Mouse (Mus musculus) heart, embryonic 10.5 days (tissue): Measurements from ENCODE around the gene Mbl2. TPM values are rescaled to one million over a fixed set of nuclear protein-coding genes. Genes with fewer than 3 reads are reported as not detected.
"Not testable (repeated sequence)": the region's sequence is repeated elsewhere in the genome, so short reads cannot be mapped to it uniquely, and the experiment has no call there.

Experiments used
- DNase-seq: peaks from one replicate; pipeline ENCODE4 v3.0.0-alpha.2; 2017; ENCODE audit warnings: low spot score
- H3K27ac ChIP-seq: fragments of 300-500 bp; sonication (generic); 2 replicates; pipeline ENCODE4 v1.5.1; 2016; ENCODE audit warnings: mild to moderate bottlenecking
- H3K27me3 ChIP-seq: fragments of 300-500 bp; sonication (generic); 2 replicates; pipeline ENCODE4 v1.6.1; 2016; ENCODE audit warnings: mild to moderate bottlenecking; ENCODE audit not compliant: poor library complexity, insufficient read depth, severe bottlenecking
- H3K36me3 ChIP-seq: fragments of 300-500 bp; sonication (generic); 2 replicates; pipeline ENCODE4 v1.6.1; 2016; ENCODE audit warnings: mild to moderate bottlenecking, moderate library complexity
- H3K4me1 ChIP-seq: fragments of 300-500 bp; sonication (generic); 2 replicates; pipeline ENCODE4 v1.6.1; 2016; ENCODE audit warnings: mild to moderate bottlenecking
- H3K4me3 ChIP-seq: fragments of 300-500 bp; sonication (generic); 2 replicates; pipeline ENCODE4 v1.5.1; 2016; ENCODE audit warnings: mild to moderate bottlenecking, moderate library complexity
- H3K9me3 ChIP-seq: fragments of 300-500 bp; sonication (generic); 2 replicates; pipeline ENCODE4 v1.6.1; 2016; ENCODE audit warnings: mild to moderate bottlenecking, moderate library complexity
- WGBS: fragments of 180-500 bp; shearing (Covaris S2); methylation state at CpG from one replicate; pipeline ENCODE4 v1.1.7; 2016; 5-methylcytosine and 5-hydroxymethylcytosine counted together
- polyA plus RNA-seq: library from polyadenylated mRNA; unstranded; fragments of >200 nt; fragmentation: Nextera tagmentation; extraction: Ambion mirVana; gene quantifications from 2 replicates; pipeline ENCODE4 v1.2.1, GENCODE M21; 2016

Mbl2 gene
- 0.13 and 0.14 TPM in 2 replicates for polyA plus RNA-seq

DNA sequence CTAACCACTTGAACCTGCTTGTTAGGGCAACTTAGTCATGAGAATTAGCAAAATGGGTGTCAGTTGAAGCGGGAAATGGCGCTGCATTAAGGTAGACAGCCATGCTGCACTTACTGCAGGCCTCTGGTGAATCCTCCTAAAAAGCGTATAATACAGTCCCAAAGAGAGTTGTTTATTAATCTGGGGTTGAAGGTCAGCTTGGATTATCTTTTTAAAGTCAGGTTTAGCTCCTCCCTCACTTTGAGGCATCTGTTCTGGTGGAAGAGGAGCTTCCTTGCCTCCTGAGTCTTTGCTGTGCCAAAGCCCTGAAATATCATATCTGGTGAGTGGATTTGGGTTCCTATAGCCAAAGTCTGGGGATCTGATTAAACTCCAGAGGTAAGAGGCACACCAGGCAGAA, at the start of gene Mbl2:
TSS of gene Mbl2 (plus strand) at position 252 of the 400 bp plus-strand sequence.
- 83% methylated on average over 3 of the region's 3 CpGs for WGBS
- Histone ChIP-seq H3K27ac (no peak within 1 kb of the TSS), H3K9me3 (no peaks in the 10 kb centered on the region), H3K4me1 (0 out of 2 replicates have a peak, but pooled peaks cover 1% of the 10 kb centered on the region), H3K36me3 (no peaks in the 10 kb centered on the region), H3K4me3 (no peak within 1 kb of the TSS), H3K27me3 (peaks cover 12% of the 10 kb centered on the region; the same call in 1 of the 2 replicates)
- DNase-seq = peak; percentile 39

DNA sequence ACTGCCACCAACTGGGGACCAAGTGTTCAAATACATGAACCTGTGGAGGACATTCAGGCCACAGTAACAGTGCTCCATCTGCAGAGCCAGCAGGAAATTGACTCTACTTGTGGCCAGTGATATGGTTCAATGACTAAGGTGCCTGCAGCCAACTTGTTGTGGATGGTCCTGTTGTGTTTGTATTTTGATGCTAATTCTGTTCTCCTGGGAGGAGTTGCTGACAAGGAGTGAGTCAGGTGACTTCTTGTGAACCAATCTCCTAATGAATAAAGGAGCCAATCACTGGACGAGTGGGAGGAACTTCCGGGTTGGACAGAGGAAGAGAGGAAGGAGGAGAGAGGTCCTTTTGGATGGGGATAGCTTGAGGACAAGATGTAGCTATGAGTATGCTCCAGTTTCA, 47.2 kb upstream of the Mbl2 start:
- H3K27ac ChIP-seq = no peak overlapping the region
- H3K4me1 ChIP-seq = no peaks in the 10 kb centered on the region
- no peaks in the 10 kb centered on the region for H3K36me3 ChIP-seq
- no peak overlapping the region for H3K4me3 ChIP-seq
- H3K27me3 ChIP-seq = no peaks in the 10 kb centered on the region
- no peaks in the 10 kb centered on the region for H3K9me3 ChIP-seq
- 77% methylated on average over 2 of the region's 2 CpGs for WGBS
- no peak for DNase-seq

DNA sequence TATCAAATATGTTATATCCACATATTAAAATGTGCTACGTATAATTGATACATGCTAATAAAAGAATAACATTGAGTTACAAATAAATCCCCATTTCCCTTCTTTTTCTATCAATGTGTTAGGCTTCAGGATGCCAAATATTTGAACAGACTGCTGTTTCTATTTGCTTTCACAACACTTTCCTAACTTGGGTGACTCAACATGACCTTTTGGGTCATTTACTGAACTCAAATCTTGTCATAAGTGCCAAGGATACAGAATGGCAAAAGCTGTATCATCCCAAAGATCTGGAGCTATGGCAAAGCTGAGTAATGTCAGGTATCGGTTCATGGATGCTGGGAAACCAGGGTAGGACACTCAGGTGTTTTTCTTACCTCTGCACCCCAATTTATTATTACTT, 45.5 kb upstream of the Mbl2 start:
- Histone ChIP-seq H3K27ac (no peak overlapping the region), H3K9me3 (no peaks in the 10 kb centered on the region), H3K4me3 (no peak overlapping the region), H3K36me3 (no peaks in the 10 kb centered on the region), H3K27me3 (no peaks in the 10 kb centered on the region), H3K4me1 (no peaks in the 10 kb centered on the region)
- 87% methylated on average over 2 of the region's 2 CpGs for whole genome bisulfite sequencing
- no peak for DNase-seq

DNA sequence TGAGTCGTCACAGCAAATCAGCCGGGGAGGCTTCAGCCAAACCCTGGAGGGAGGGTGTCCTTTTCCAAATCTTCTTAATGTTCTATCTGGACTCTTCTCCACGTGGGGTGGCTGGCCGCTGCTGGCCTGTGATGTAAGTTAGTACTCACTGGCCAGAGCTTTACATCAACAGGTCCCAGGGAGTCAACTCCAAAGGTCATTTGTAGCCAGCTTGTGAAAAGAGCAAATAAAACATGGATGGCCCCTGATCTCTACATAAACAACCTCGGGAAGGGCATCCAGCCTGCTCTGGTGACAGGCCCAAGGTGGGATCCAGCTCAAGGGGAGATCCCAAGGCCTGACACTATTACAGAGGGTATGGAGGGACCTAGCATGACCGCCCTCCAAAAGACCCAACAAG, 37.7 kb upstream of the Mbl2 start:
- no peak for DNase-seq
- WGBS = 83% methylated on average over 6 of the region's 6 CpGs
- no peaks in the 10 kb centered on the region for H3K36me3 ChIP-seq
- no peaks in the 10 kb centered on the region for H3K4me1 ChIP-seq
- no peaks in the 10 kb centered on the region for H3K9me3 ChIP-seq
- no peak overlapping the region for H3K4me3 ChIP-seq
- H3K27me3 ChIP-seq = no peaks in the 10 kb centered on the region
- no peak overlapping the region for H3K27ac ChIP-seq

DNA sequence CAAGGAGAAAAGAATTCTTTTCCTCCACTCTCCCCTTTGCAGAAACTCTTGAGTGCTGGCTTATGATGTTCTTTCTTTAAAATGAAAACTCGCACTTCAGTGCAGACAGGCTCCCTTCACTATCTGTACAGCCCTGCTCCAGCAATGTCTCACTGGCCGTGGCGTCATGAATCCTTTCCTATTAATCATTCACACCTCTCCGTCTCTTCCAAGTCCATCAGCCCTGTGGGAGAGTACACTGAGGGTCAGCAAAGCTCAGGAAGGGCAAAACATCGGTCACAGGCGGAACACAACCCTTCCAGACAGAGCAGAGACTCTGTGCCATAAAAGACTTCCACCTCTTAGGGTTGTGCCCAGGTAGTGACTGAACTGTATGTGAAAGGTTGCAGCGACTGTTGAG, 30.6 kb upstream of the Mbl2 start:
- H3K4me3 ChIP-seq = no peak overlapping the region
- no peaks in the 10 kb centered on the region for H3K27me3 ChIP-seq
- H3K9me3 ChIP-seq = no peaks in the 10 kb centered on the region
- peak overlapping the region; percentile 38; the same call in 1 of the 2 replicates for H3K27ac ChIP-seq
- H3K4me1 ChIP-seq = peaks cover 14% of the 10 kb centered on the region
- 39% methylated on average over 7 of the region's 7 CpGs for WGBS
- no peak for DNase-seq
- no peaks in the 10 kb centered on the region for H3K36me3 ChIP-seq

DNA sequence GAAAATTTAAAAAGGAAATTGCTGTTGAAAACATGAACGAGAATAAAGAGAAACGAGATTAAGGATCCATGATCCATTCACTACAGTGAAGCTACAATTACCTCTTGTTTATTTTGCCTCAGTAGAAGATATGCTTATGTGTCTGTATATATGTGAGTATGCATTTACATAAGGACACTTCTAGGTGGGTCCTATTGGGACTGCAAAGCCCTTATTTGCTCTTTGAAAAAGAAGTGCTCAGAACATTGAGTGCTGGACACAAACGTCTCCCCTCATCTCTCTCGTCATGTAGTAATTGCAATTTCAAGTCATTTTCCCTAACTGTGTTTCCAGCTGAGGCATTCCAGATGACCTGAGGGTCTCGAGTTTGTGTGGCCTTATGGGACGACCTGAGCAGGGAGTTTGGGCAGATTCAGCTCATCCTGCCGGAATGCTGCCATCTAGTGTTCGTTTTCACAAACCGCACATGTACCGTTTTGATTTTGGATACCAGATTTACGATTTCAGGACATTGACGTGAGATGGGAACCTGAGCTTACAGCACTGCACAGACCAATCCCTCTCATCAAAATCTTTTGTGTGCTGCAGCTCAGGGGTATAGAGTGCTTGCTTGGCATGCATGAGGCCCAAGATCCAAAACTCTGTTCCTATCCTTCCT, 27.5 kb upstream of the Mbl2 start:
- H3K4me1 ChIP-seq = peaks cover 14% of the 10 kb centered on the region
- no peak overlapping the region for H3K4me3 ChIP-seq
- no peak overlapping the region for H3K27ac ChIP-seq
- H3K9me3 ChIP-seq = no peaks in the 10 kb centered on the region
- no peaks in the 10 kb centered on the region for H3K27me3 ChIP-seq
- no peak for DNase-seq
- WGBS = 19% methylated on average over 12 of the region's 12 CpGs
- no peaks in the 10 kb centered on the region for H3K36me3 ChIP-seq

DNA sequence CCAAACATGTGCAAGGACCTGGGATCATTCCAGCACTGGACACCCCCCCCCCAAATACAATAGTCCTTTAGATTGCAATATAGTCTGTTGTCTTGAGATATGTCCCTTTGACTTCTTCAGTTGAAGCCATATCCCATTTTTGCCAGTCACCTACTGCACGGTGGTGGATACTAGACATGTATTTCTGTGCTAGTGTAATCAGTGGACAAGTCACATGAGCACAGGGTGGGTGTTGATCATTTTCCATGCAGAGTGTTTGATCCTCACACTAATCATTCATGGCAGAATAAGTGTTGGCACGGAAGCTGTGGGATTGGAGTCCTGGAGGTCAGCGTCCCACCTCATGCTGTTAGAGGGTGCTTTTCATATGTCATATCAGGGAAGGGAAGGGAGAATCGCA, 26.9 kb upstream of the Mbl2 start:
- 81% methylated on average over 4 of the region's 4 CpGs for WGBS
- Histone ChIP-seq H3K9me3 (no peaks in the 10 kb centered on the region), H3K36me3 (no peaks in the 10 kb centered on the region), H3K4me3 (no peak overlapping the region), H3K27ac (no peak overlapping the region), H3K27me3 (no peaks in the 10 kb centered on the region), H3K4me1 (peaks cover 8% of the 10 kb centered on the region)
- DNase-seq = no peak

DNA sequence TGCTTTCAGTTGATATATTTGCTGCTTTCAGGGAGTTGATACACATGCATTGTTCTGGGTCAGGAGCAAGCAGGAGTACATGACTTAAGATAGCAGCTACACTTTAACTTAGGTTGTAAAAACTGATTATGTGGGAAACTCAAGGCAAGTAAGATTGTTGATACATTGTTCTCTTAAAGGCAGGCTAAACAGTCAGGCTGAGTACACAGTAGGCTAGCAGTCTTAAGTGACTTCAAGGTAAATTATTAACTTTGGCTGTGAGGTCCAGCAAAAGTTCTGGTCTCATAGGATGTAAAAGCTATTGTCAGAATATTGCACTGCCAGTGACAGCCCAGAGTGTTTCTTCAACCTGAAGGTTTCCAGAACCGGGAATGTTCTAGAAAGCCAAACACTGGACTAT, 25.8 kb upstream of the Mbl2 start:
- H3K27me3 ChIP-seq = no peaks in the 10 kb centered on the region
- H3K36me3 ChIP-seq = no peaks in the 10 kb centered on the region
- no peak overlapping the region for H3K4me3 ChIP-seq
- H3K27ac ChIP-seq = no peak overlapping the region
- DNase-seq = no peak
- H3K9me3 ChIP-seq = no peaks in the 10 kb centered on the region
- WGBS = 86% methylated on average over 1 of the region's 1 CpGs
- H3K4me1 ChIP-seq = peaks cover 5% of the 10 kb centered on the region

DNA sequence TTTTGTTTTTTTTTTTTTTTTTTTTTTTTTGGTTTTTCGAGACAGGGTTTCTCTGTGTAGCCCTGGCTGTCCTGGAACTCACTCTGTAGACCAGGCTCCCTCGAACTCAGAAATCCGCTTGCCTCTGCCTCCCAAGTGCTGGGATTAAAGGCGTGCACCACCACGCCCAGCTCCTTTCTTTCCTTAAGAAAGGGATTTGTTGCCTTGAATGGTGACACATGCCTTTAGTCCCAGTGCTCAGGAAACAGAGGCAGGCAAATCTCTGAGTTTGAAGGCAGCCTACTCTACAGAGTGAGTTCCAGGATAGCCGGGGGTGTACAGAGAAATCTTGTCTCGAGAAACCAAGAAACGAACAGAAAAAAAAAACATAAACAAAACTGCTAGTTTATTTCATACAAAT, 23.7 kb upstream of the Mbl2 start:
- not testable (repeated sequence) for H3K27me3 ChIP-seq, H3K4me1 ChIP-seq, H3K27ac ChIP-seq, H3K9me3 ChIP-seq, DNase-seq, H3K4me3 ChIP-seq, H3K36me3 ChIP-seq
- 80% methylated on average over 8 of the region's 8 CpGs for WGBS

DNA sequence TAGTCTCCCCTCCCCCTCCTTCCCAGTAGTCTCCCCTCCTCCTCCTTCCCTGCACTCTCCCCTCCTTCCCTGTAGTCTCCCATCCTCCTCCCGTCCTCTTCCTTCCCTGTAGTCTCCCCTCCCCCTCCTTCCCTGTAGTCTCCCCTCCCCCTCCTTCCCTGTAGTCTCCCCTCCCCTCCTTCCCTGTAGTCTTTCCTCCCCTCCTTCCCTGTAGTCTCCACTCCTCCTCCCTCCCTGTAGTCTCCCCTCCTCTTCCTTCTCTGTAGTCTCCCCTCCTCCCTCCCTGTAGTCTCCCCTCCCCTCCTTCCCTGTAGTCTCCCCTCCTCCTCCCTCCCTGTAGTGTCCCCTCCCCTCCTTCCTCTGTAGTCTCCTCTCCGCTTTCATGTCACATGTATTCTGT, 18.7 kb upstream of the Mbl2 start:
- no peak overlapping the region for H3K27ac ChIP-seq
- WGBS = 22% methylated on average over 2 of the region's 2 CpGs
- no peak overlapping the region for H3K4me3 ChIP-seq
- DNase-seq = peak; percentile 39
- no peaks in the 10 kb centered on the region for H3K9me3 ChIP-seq
- H3K36me3 ChIP-seq = no peaks in the 10 kb centered on the region
- H3K4me1 ChIP-seq = peaks cover 4% of the 10 kb centered on the region; the same call in 1 of the 2 replicates
- no peaks in the 10 kb centered on the region for H3K27me3 ChIP-seq

DNA sequence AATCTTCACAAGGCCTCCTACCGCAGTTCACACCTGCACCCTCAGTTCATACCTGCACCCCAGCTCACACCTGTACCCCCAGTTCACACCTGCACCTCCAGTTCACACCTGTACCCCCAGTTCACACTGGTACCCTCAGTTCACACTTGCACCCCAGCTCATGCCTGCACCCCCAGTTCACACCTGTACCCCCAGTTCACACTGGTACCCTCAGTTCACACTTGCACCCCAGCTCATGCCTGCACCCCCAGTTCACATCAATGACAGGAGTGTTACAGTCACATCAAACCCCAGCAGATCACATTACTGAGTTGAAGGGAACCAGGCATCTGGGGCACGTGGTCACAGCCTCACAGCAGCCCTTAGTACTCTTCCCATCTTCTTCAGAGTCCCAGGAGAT, 17.0 kb upstream of the Mbl2 start:
- DNase-seq = peak; percentile 70
- H3K9me3 ChIP-seq, H3K4me1 ChIP-seq, H3K27me3 ChIP-seq, H3K27ac ChIP-seq, H3K4me3 ChIP-seq, H3K36me3 ChIP-seq: not testable (repeated sequence)
- 56% methylated on average over 2 of the region's 2 CpGs for WGBS

DNA sequence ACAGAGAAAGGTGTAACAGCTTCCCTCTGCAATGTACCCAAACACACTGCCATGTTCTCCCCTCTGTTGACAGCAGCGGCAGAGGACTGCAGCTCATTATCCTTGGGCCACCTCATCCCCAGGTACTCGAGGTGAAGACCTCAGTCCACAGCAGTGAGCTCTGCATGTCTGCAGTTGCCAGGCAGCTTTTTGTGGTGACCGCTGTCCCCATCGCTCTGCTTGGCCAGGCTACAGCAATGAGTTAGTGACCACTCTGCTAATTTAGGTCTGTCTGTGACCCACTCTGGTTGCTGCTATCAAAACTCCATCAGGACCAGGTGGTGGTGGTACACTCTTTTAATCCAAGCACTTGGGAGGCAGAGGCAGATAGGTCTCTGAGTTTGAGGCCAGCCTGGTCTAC, 16.6 kb upstream of the Mbl2 start:
- Histone ChIP-seq H3K27ac (no peak overlapping the region), H3K9me3 (no peaks in the 10 kb centered on the region), H3K4me3 (no peak overlapping the region), H3K4me1 (peaks cover 4% of the 10 kb centered on the region; the same call in 1 of the 2 replicates), H3K36me3 (no peaks in the 10 kb centered on the region), H3K27me3 (no peaks in the 10 kb centered on the region)
- WGBS = 68% methylated on average over 4 of the region's 4 CpGs
- peak; percentile 65 for DNase-seq

DNA sequence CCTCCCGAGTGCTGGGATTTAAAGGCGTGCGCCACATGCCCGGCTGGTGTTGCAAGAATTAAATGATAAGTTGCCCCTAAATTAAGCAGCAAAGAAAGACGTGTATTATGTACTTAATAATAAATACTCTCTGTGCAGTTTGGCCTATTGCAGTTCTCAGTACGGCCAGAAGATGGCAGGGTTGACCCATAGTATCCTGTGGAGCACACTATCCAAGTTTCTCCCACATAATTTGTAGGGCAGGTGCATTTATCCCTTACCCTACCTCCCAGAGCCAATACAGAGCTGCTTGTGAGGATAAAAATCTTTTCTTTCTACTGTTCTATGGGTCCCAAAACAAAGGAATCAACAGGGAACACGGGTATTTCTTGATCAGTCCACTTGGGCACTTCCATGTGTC, 15.4 kb upstream of the Mbl2 start:
- peak; percentile 72 for DNase-seq
- WGBS = 17% methylated on average over 7 of the region's 7 CpGs
- no peaks in the 10 kb centered on the region for H3K27me3 ChIP-seq
- peaks cover 4% of the 10 kb centered on the region; the same call in 1 of the 2 replicates for H3K4me1 ChIP-seq
- no peak overlapping the region for H3K4me3 ChIP-seq
- no peaks in the 10 kb centered on the region for H3K36me3 ChIP-seq
- H3K27ac ChIP-seq = no peak overlapping the region
- H3K9me3 ChIP-seq = no peaks in the 10 kb centered on the region

DNA sequence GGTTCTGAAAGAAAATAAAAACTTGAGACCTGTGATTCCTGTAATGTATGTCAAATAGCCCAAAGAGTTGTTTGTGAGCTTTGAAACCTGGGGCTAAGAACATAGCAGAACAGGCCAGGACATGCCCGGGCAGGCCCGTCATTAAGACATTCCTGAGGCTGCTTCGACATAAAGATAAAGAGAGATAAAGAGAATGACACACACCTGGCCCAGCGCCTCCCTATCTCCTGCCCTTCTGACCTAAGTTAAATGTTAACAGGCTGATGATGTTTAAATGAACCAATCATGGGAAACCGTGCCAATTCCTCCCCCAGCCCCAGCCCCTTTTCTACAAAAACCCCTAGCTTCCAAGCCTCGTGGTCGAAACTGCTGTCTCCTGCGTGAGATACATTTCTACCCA, 10.1 kb upstream of the Mbl2 start:
- not testable (repeated sequence) for H3K4me1 ChIP-seq, H3K27me3 ChIP-seq, H3K4me3 ChIP-seq, DNase-seq, H3K9me3 ChIP-seq, H3K36me3 ChIP-seq, H3K27ac ChIP-seq
- 59% methylated on average over 8 of the region's 8 CpGs for WGBS
